8 mouse cellular contexts compared by ENCODE assay signal in genomic region chr10:111971929-111972328, GRCm38 (mm10). TPM values are rescaled to one million over a fixed set of nuclear protein-coding genes. Genes with fewer than 3 reads are reported as not detected.
DNase-seq lines count a peak whose midpoint lies in the region; ATAC-seq and TF ChIP-seq lines count a peak whose summit lies in the region.

No protein-coding gene starts in this region.

- no peaks in the 10 kb centered on the region for H3K9me3 ChIP-seq in heart, embryonic 12.5 days (replicated peaks)
- no peaks in the 10 kb centered on the region for H3K9me3 ChIP-seq in embryonic facial prominence, embryonic 11.5 days (replicated peaks; ENCODE audit: control insufficient read depth, low read length)
- H3K9me3 ChIP-seq in hindbrain, embryonic 13.5 days: no peaks in the 10 kb centered on the region
- H3K9me3 ChIP-seq in liver, postnatal 0 days (ENCODE audit: low read length): no peaks in the 10 kb centered on the region

- H3K27ac ChIP-seq in heart, embryonic 12.5 days (ENCODE audit: poor library complexity, severe bottlenecking): no peak overlapping the region
- no peak overlapping the region for H3K27ac ChIP-seq in embryonic facial prominence, embryonic 11.5 days (replicated peaks; ENCODE audit: low read depth, low read length)
- no peak overlapping the region for H3K27ac ChIP-seq in hindbrain, embryonic 13.5 days
- H3K27ac ChIP-seq in liver, postnatal 0 days (ENCODE audit: low read depth): no peak overlapping the region

- peak overlapping the region; percentile 44; the same call in 1 of the 2 replicates for H3K4me2 ChIP-seq in heart, embryonic 12.5 days
- no peak overlapping the region for H3K4me2 ChIP-seq in embryonic facial prominence, embryonic 11.5 days (ENCODE audit: low read depth, low read length)
- peak overlapping the region; percentile 30; the same call in 1 of the 2 replicates for H3K4me2 ChIP-seq in hindbrain, embryonic 13.5 days
- H3K4me2 ChIP-seq in liver, postnatal 0 days (ENCODE audit: low read depth, low read length): peak overlapping the region; percentile 93

- TF ChIP-seq EP300 in liver, postnatal 0 days (IDR thresholded peaks at IDR 0.05; ENCODE audit: low read depth): no peak

- no peak for ATAC-seq in heart, embryonic 12.5 days (ENCODE audit: insufficient number of reproducible peaks, low FRiP score)
- 0 out of 2 replicates have a peak, but pooled peaks have one; percentile 61 for ATAC-seq in embryonic facial prominence, embryonic 11.5 days (replicated peaks; ENCODE audit: insufficient number of reproducible peaks, low FRiP score, low TSS enrichment, low read depth)
- peak; percentile 70 for ATAC-seq in hindbrain, embryonic 13.5 days (ENCODE audit: low FRiP score)
- no peak for ATAC-seq in liver, postnatal 0 days
- no peak for ATAC-seq in megakaryocyte, adult 5-6 weeks (ENCODE audit: poor library complexity, severe bottlenecking)

- peaks cover 8% of the 10 kb centered on the region for H3K36me3 ChIP-seq in heart, embryonic 12.5 days
- no peaks in the 10 kb centered on the region for H3K36me3 ChIP-seq in embryonic facial prominence, embryonic 11.5 days (replicated peaks; ENCODE audit: control insufficient read depth, insufficient read depth, low read depth, low read length)
- H3K36me3 ChIP-seq in hindbrain, embryonic 13.5 days: peaks cover 9% of the 10 kb centered on the region
- H3K36me3 ChIP-seq in liver, postnatal 0 days (replicated peaks; ENCODE audit: insufficient read depth, low read length): peaks cover 3% of the 10 kb centered on the region; the same call in 1 of the 2 replicates

- 84% methylated on average over 3 of the region's 3 CpGs for WGBS in heart, embryonic 12.5 days
- WGBS in embryonic facial prominence, embryonic 11.5 days: 81% methylated on average over 3 of the region's 3 CpGs
- WGBS in hindbrain, embryonic 13.5 days: 84% methylated on average over 3 of the region's 3 CpGs
- WGBS in liver, postnatal 0 days (ENCODE audit: insufficient replicate concordance): 77% methylated on average over 3 of the region's 3 CpGs

- H3K27me3 ChIP-seq in heart, embryonic 12.5 days (replicated peaks): no peaks in the 10 kb centered on the region
- no peaks in the 10 kb centered on the region for H3K27me3 ChIP-seq in embryonic facial prominence, embryonic 11.5 days (ENCODE audit: control insufficient read depth, insufficient read depth, low read length)
- H3K27me3 ChIP-seq in hindbrain, embryonic 13.5 days: 0 out of 2 replicates have a peak, but pooled peaks cover 2% of the 10 kb centered on the region
- H3K27me3 ChIP-seq in liver, postnatal 0 days (ENCODE audit: insufficient read depth, low read length): no peaks in the 10 kb centered on the region

- no peak for TF ChIP-seq CTCF in liver, postnatal 0 days (IDR thresholded peaks at IDR 0.05; ENCODE audit: low read depth)

- no peak for DNase-seq in heart, postnatal 10 days
- DNase-seq in embryonic facial prominence, embryonic 11.5 days (ENCODE audit: low spot score): no peak
- no peak for DNase-seq in liver, postnatal 0 days
- no peak for DNase-seq in MN1 (ENCODE audit: low spot score)
- DNase-seq in right cerebral cortex, postnatal 4 days: no peak

- H3K4me1 ChIP-seq in heart, embryonic 12.5 days (replicated peaks): peaks cover 7% of the 10 kb centered on the region
- H3K4me1 ChIP-seq in embryonic facial prominence, embryonic 11.5 days (ENCODE audit: control insufficient read depth, insufficient read depth, low read length): no peaks in the 10 kb centered on the region
- H3K4me1 ChIP-seq in hindbrain, embryonic 13.5 days (replicated peaks): peaks cover 14% of the 10 kb centered on the region
- H3K4me1 ChIP-seq in liver, postnatal 0 days (ENCODE audit: insufficient read depth): peaks cover 9% of the 10 kb centered on the region

- intact Hi-C loops in heart, postnatal 10 days (cut with DNase I): loop anchor here (5.0 kb wide), 1 partner anchor 675 kb away; the partner anchor contains the start of gene Bbs10

- no peak overlapping the region for H3K9ac ChIP-seq in heart, embryonic 12.5 days
- no peak overlapping the region for H3K9ac ChIP-seq in embryonic facial prominence, embryonic 11.5 days (replicated peaks; ENCODE audit: low read length)
- H3K9ac ChIP-seq in hindbrain, embryonic 13.5 days: no peak overlapping the region
- H3K9ac ChIP-seq in liver, postnatal 0 days (replicated peaks): no peak overlapping the region

- H3K4me3 ChIP-seq in heart, embryonic 12.5 days: no peak overlapping the region
- no peak overlapping the region for H3K4me3 ChIP-seq in embryonic facial prominence, embryonic 11.5 days (ENCODE audit: low read depth, low read length)
- no peak overlapping the region for H3K4me3 ChIP-seq in hindbrain, embryonic 13.5 days
- H3K4me3 ChIP-seq in liver, postnatal 0 days (ENCODE audit: low read depth, low read length): peak overlapping the region; percentile 91; the same call in 1 of the 2 replicates

RNA-seq across cellular contexts. Expression of gene Krr1, which starts 0.5 kb away (rescaled TPM):
- polyA plus RNA-seq in heart, embryonic 12.5 days (2016; fragmentation: Nextera tagmentation; extraction: Ambion mirVana): 29.8 and 32.8 TPM in 2 replicates
- 10 to 100 TPM; 21.2 to 22.1 TPM for total RNA-seq in heart, postnatal 10 days (2021)
- polyA plus RNA-seq in embryonic facial prominence, embryonic 11.5 days (2014; fragmentation: Nextera tagmentation; extraction: Ambion mirVana): 71.0 and 71.2 TPM in 2 replicates
- 39.2 and 42.1 TPM in 2 replicates for polyA plus RNA-seq in hindbrain, embryonic 13.5 days (2015; fragmentation: Nextera tagmentation; extraction: Ambion mirVana)
- polyA plus RNA-seq in liver, postnatal 0 days (2015; fragmentation: Nextera tagmentation; extraction: Ambion mirVana): 11.2 and 11.6 TPM in 2 replicates
- total RNA-seq in megakaryocyte, adult 5-6 weeks (2015): 46.2 and 50.3 TPM in 2 replicates
- total RNA-seq in megakaryocyte, adult 5-6 weeks (2017): 29.0 and 33.3 TPM in 2 replicates

RNA-seq across cellular contexts. Expression of gene Glipr1, which starts 30.5 kb away (rescaled TPM):
- polyA plus RNA-seq in heart, embryonic 12.5 days (2016; fragmentation: Nextera tagmentation; extraction: Ambion mirVana): 1.6 and 2.6 TPM in 2 replicates
- total RNA-seq in heart, postnatal 10 days (2021): 1 to 10 TPM in 1 of 2 experiments, under 1 TPM in 1; 0.72 to 1.2 TPM
- 0.86 and 1.7 TPM in 2 replicates for polyA plus RNA-seq in embryonic facial prominence, embryonic 11.5 days (2014; fragmentation: Nextera tagmentation; extraction: Ambion mirVana)
- 1.2 and 2.0 TPM in 2 replicates for polyA plus RNA-seq in hindbrain, embryonic 13.5 days (2015; fragmentation: Nextera tagmentation; extraction: Ambion mirVana)
- polyA plus RNA-seq in liver, postnatal 0 days (2015; fragmentation: Nextera tagmentation; extraction: Ambion mirVana): 9.2 and 9.9 TPM in 2 replicates
- total RNA-seq in megakaryocyte, adult 5-6 weeks (2015): 703 and 727 TPM in 2 replicates
- total RNA-seq in megakaryocyte, adult 5-6 weeks (2017): 548 and 598 TPM in 2 replicates

Comparison
In these comparisons a context has a peak if more than half of its experiments do, and no peak if none do; other contexts are left out.
1. ATAC-seq: peak in embryonic facial prominence, embryonic 11.5 days (single experiment) and hindbrain, embryonic 13.5 days (single experiment); none in heart, embryonic 12.5 days (single experiment), liver, postnatal 0 days (single experiment) and megakaryocyte, adult 5-6 weeks (single experiment).